ENCODE assay signal across 8 mouse cellular contexts in the genomic region with DNA sequence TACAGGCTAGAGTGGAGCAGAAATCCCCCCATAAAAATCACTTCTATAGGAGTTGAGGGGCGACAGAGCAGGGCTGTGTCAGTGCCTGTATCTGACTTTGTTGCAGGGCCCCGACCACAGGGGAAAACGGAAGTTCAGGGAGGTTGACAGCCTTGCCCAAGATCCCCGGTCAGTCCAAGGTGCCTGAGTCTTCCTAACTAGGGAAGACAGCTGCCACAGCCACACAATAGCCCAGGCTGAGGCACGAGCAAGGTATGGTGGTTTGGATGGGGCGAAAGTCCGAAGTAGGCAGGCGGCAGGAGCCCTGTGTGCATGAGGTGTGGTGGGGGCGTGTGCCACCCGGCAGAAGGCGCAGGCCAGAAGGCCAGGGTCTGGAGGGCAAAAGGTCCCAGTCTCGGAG. TPM values are rescaled to one million over a fixed set of nuclear protein-coding genes. Genes with fewer than 3 reads are reported as not detected.
DNase-seq lines count a peak whose midpoint lies in the region; ATAC-seq lines count a peak whose summit lies in the region.

Gene Slc16a3 (plus strand): TSS at position 153 of the 400 bp plus-strand sequence.

- peak within 1 kb of the TSS; percentile 89 for H3K4me2 ChIP-seq in kidney, embryonic 15.5 days
- H3K4me2 ChIP-seq in hindbrain, embryonic 11.5 days (replicated peaks; ENCODE audit: low read depth, low read length) = peak within 1 kb of the TSS; percentile 52

- H3K9me3 ChIP-seq in kidney, embryonic 15.5 days (replicated peaks) = no peaks in the 10 kb centered on the region
- no peaks in the 10 kb centered on the region for H3K9me3 ChIP-seq in hindbrain, embryonic 11.5 days (ENCODE audit: control insufficient read depth, low read length)

- H3K36me3 ChIP-seq in kidney, embryonic 15.5 days = no peaks in the 10 kb centered on the region
- no peaks in the 10 kb centered on the region for H3K36me3 ChIP-seq in hindbrain, embryonic 11.5 days (ENCODE audit: control insufficient read depth, insufficient read depth, low read length)

- peak within 1 kb of the TSS; percentile 64 for H3K9ac ChIP-seq in kidney, embryonic 15.5 days
- H3K9ac ChIP-seq in hindbrain, embryonic 11.5 days (ENCODE audit: low read depth, low read length) = peak within 1 kb of the TSS; percentile 61

- peak within 1 kb of the TSS; percentile 61 for H3K4me3 ChIP-seq in kidney, embryonic 15.5 days (replicated peaks)
- peak within 1 kb of the TSS; percentile 47 for H3K4me3 ChIP-seq in hindbrain, embryonic 11.5 days (ENCODE audit: low read depth, low read length)

- H3K27me3 ChIP-seq in kidney, embryonic 15.5 days = peaks cover 23% of the 10 kb centered on the region
- H3K27me3 ChIP-seq in hindbrain, embryonic 11.5 days (ENCODE audit: control insufficient read depth, insufficient read depth, low read length) = peaks cover 4% of the 10 kb centered on the region; the same call in 1 of the 2 replicates

- ATAC-seq in kidney, embryonic 15.5 days (replicated peaks; ENCODE audit: low FRiP score) = no peak
- ATAC-seq in common myeloid progenitor, adult 5-6 weeks (replicated peaks; ENCODE audit: low read depth, poor library complexity, severe bottlenecking) = peak; percentile 50
- ATAC-seq in hindbrain, embryonic 11.5 days (ENCODE audit: low FRiP score) = no peak
- no peak for ATAC-seq in activated CD4-positive, CD25-positive, alpha-beta regulatory T cell, adult 4 months
- ATAC-seq in cerebellum, adult (ENCODE audit: insufficient number of reproducible peaks, low FRiP score, low TSS enrichment) = no peak

- H3K27ac ChIP-seq in kidney, embryonic 15.5 days = peak within 1 kb of the TSS; percentile 59
- H3K27ac ChIP-seq in hindbrain, embryonic 11.5 days (ENCODE audit: low read depth, low read length) = no peak within 1 kb of the TSS

- WGBS in kidney, embryonic 15.5 days = 24% methylated on average over 12 of the region's 12 CpGs
- WGBS in hindbrain, embryonic 11.5 days = 36% methylated on average over 12 of the region's 12 CpGs

- no peak for DNase-seq in kidney, adult 11 months
- DNase-seq in hindbrain, embryonic 11.5 days (ENCODE audit: low spot score) = no peak
- DNase-seq in lung, postnatal 25 days (ENCODE audit: low spot score) = peak; percentile 35
- DNase-seq in adipocyte (ENCODE audit: low spot score) = no peak

- H3K4me1 ChIP-seq in kidney, embryonic 15.5 days = peaks cover 44% of the 10 kb centered on the region
- peaks cover 13% of the 10 kb centered on the region for H3K4me1 ChIP-seq in hindbrain, embryonic 11.5 days (replicated peaks; ENCODE audit: control insufficient read depth, insufficient read depth, low read length)

RNA-seq across cellular contexts. Expression of gene Slc16a3, which starts in this region (rescaled TPM):
- 54.0 and 66.0 TPM in 2 replicates for polyA plus RNA-seq in kidney, embryonic 15.5 days (2015; fragmentation: Nextera tagmentation; extraction: Ambion mirVana)
- total RNA-seq in common myeloid progenitor, adult 5-6 weeks (2017) = 3.0 and 3.9 TPM in 2 replicates
- 25.8 and 32.0 TPM in 2 replicates for polyA plus RNA-seq in hindbrain, embryonic 11.5 days (2014; fragmentation: Nextera tagmentation; extraction: Ambion mirVana)
- 1 to 10 TPM; 3.8 to 4.0 TPM for polyA plus RNA-seq in activated CD4-positive, CD25-positive, alpha-beta regulatory T cell, adult 4 months (2017; shearing (Covaris generic))
